Mouse (Mus musculus) stomach, embryonic 15.5 days (tissue): ENCODE measurements around the gene Hgfac. TPM values are rescaled to one million over a fixed set of nuclear protein-coding genes. Genes with fewer than 3 reads are reported as not detected.

Source experiments
- ATAC-seq: fragments of 200-750 bp; cut with Nextera tagmentation; 2 replicates; pipeline ENCODE4 v1.8.0; 2017; ENCODE audit warnings: low read depth, moderate number of reproducible peaks, moderate TSS enrichment; ENCODE audit not compliant: insufficient read depth, low FRiP score
- H3K27ac ChIP-seq: fragments of 300-500 bp; sonication (generic); 2 replicates; pipeline ENCODE4 v1.5.1; 2015; ENCODE audit warnings: mild to moderate bottlenecking, inconsistent platforms
- H3K27me3 ChIP-seq: fragments of 300-500 bp; sonication (generic); replicated peaks from 2 replicates; pipeline ENCODE4 v1.6.1; 2015; ENCODE audit warnings: inconsistent platforms
- H3K36me3 ChIP-seq: fragments of 300-500 bp; sonication (generic); 2 replicates; pipeline ENCODE4 v1.6.1; 2015; ENCODE audit warnings: inconsistent platforms
- H3K4me1 ChIP-seq: fragments of 300-500 bp; sonication (generic); 2 replicates; pipeline ENCODE4 v1.6.1; 2015; ENCODE audit warnings: inconsistent platforms
- H3K4me2 ChIP-seq: fragments of 300-500 bp; sonication (generic); 2 replicates; pipeline ENCODE4 v1.6.1; 2015; ENCODE audit warnings: mild to moderate bottlenecking, inconsistent platforms
- H3K4me3 ChIP-seq: fragments of 300-500 bp; sonication (generic); replicated peaks from 2 replicates; pipeline ENCODE4 v1.5.1; 2015; ENCODE audit warnings: inconsistent platforms
- H3K9ac ChIP-seq: fragments of 300-500 bp; sonication (generic); 2 replicates; pipeline ENCODE4 v1.6.1; 2015; ENCODE audit warnings: inconsistent platforms
- H3K9me3 ChIP-seq: fragments of 300-500 bp; sonication (generic); 2 replicates; pipeline ENCODE4 v1.6.1; 2016; ENCODE audit warnings: inconsistent platforms
- WGBS: fragments of 180-500 bp; shearing (Covaris S2); methylation state at CpG from one replicate; pipeline ENCODE4 v1.1.7; 2015; 5-methylcytosine and 5-hydroxymethylcytosine counted together
- polyA plus RNA-seq: library from polyadenylated mRNA; unstranded; fragments of >200 nt; fragmentation: Nextera tagmentation; extraction: Ambion mirVana; gene quantifications from 2 replicates; pipeline ENCODE4 v1.2.1, GENCODE M21; 2015

Gene Hgfac
- polyA plus RNA-seq, result 5.2 and 9.3 TPM in 2 replicates

DNA sequence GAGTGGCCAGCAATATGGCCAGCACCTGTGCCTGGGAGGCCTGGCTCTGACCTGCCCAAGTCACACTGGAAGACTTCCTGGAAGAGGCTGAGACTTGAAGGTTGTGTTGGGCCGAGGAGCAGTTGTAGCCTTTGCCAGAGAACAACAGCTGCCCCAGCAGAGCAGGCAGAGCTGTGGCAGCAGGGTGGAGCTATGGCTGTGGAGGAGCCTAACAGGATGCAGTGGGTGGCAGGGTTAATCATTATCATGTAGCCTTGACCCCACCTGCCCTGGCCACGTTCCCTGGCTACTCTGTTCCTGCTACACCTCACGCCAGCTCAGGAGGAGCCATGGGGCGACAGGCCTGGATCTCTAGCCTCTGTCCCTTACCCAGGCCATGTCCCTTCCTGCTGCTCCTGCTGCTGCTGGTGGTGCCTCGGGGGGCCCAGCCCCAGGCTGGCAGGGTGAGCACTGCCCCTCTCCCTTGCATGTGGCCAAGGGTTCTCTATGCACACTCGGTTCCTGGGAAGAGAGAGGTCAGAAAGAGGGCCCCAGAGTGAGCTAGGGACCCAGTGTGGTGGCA lies at the start of gene Hgfac:
Gene Hgfac, plus strand, starts transcription at position 242 of the 562 bp plus-strand sequence.
- no peak within 1 kb of the TSS for H3K4me3 ChIP-seq
- H3K4me2 ChIP-seq, result no peak within 1 kb of the TSS
- H3K9ac ChIP-seq, result no peak within 1 kb of the TSS
- H3K9me3 ChIP-seq, result no peaks in the 10 kb centered on the region
- peak; percentile 53; the same call in 1 of the 2 replicates for ATAC-seq
- peaks cover 6% of the 10 kb centered on the region; the same call in 1 of the 2 replicates for H3K4me1 ChIP-seq
- 34% methylated on average over 6 of the region's 6 CpGs for WGBS
- no peaks in the 10 kb centered on the region for H3K27me3 ChIP-seq
- H3K27ac ChIP-seq, result peak within 1 kb of the TSS; percentile 54; the same call in 1 of the 2 replicates
- no peaks in the 10 kb centered on the region for H3K36me3 ChIP-seq

DNA sequence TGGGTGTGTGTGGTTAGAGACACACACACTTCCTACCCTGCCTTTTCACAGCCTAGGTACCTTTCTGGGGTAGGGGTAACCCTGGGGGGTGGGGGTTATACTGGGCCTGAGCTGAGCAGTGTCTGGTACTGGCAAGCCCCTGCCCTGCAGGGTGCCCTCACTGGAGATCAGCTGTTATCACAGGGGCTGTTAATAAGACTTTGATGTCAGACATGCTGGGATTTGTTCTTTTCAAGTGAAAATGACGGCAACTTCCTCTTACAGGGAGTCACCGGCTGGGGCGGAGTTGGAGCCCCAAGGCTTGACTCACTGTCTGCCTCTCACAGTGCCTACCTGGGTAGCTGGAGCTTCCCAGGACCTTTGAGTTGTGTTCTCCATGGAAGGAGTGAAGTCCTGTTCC lies 42.6 kb upstream of the Hgfac start:
- ATAC-seq, result peak; percentile 51
- Histone ChIP-seq H3K9me3 (no peaks in the 10 kb centered on the region), H3K4me3 (no peak overlapping the region), H3K27me3 (no peaks in the 10 kb centered on the region), H3K4me2 (no peak overlapping the region), H3K36me3 (no peaks in the 10 kb centered on the region), H3K4me1 (no peaks in the 10 kb centered on the region), H3K27ac (peak overlapping the region; percentile 65), H3K9ac (no peak overlapping the region)
- 38% methylated on average over 3 of the region's 3 CpGs for WGBS

- no peak for ATAC-seq
- no peak overlapping the region for H3K9ac ChIP-seq
- peak overlapping the region; percentile 65 for H3K27ac ChIP-seq
Observed at GRCm38 (mm10) chr5:34999281-34999680, 42.0 kb upstream of the Hgfac start.

DNA sequence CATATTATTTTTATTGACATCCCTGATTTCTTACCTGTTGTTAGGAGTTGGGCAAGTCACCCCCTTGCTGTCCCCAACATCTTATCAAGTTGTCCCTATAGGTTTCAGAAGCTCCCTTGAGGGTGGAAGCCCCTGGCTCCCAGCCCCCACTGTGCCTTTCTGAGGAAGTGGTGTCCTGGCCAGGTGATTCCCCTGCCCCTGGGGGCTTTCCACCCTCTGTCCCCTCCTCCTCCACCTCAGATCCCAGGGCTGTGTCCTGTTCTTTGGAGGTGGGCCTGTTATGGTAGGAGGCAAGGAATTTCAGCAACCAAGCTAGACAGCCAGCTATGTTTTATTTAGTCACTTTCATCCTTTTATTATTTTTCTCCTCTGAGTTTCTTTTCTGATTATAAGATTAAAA lies 41.0 kb upstream of the Hgfac start:
- Histone ChIP-seq H3K4me1 (no peaks in the 10 kb centered on the region), H3K36me3 (no peaks in the 10 kb centered on the region), H3K9ac (no peak overlapping the region), H3K4me3 (no peak overlapping the region), H3K27me3 (no peaks in the 10 kb centered on the region), H3K4me2 (no peak overlapping the region), H3K27ac (peak overlapping the region; percentile 65; the same call in 1 of the 2 replicates), H3K9me3 (no peaks in the 10 kb centered on the region)
- no peak for ATAC-seq

More at GRCm38 (mm10) chr5:34999281-34999680, 42.0 kb upstream of the Hgfac start:
- Histone ChIP-seq H3K4me1 (no peaks in the 10 kb centered on the region), H3K36me3 (no peaks in the 10 kb centered on the region), H3K9me3 (no peaks in the 10 kb centered on the region), H3K27me3 (no peaks in the 10 kb centered on the region), H3K4me3 (no peak overlapping the region), H3K4me2 (no peak overlapping the region)
- WGBS, result 70% methylated on average over 6 of the region's 6 CpGs

GRCm38 (mm10) chr5:35001144-35001543 lies 40.2 kb upstream of the Hgfac start:
- Histone ChIP-seq H3K27ac (no peak overlapping the region), H3K9ac (no peak overlapping the region), H3K27me3 (no peaks in the 10 kb centered on the region), H3K9me3 (no peaks in the 10 kb centered on the region), H3K4me3 (no peak overlapping the region), H3K4me1 (no peaks in the 10 kb centered on the region), H3K4me2 (no peak overlapping the region), H3K36me3 (no peaks in the 10 kb centered on the region)
- ATAC-seq, result no peak
- 68% methylated on average over 3 of the region's 3 CpGs for WGBS

DNA sequence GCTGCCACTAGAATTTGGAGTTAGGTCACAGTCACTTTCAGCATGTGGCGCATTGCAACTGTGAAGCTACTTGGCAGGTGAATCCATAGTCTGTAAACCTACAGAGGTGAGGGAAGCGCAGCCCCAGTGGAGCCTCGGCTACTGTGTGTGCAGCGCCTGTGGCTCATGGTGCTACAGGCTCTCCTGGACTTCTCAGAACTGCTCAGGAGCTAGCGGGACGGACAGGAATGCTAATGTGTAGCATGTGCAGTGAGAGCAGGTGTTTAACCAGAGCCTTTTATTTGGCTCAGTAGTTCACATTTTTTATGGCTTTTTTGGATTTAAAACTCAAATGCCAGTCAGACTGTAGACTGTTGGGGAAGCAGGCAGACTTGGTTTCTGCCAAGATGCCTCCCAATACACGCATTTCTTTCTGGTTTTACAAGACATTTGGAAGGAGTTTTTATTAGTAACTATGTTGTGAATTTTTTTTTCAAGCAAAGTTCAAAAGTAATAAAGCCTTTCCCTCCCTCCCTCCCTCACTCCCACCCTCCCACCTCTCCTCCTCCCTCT lies 37.6 kb upstream of the Hgfac start:
- 77% methylated on average over 7 of the region's 7 CpGs for WGBS
- H3K27ac ChIP-seq, result no peak overlapping the region
- no peak overlapping the region for H3K4me3 ChIP-seq
- ATAC-seq, result no peak
- H3K27me3 ChIP-seq, result no peaks in the 10 kb centered on the region
- H3K4me2 ChIP-seq, result no peak overlapping the region
- no peaks in the 10 kb centered on the region for H3K9me3 ChIP-seq
- H3K4me1 ChIP-seq, result no peaks in the 10 kb centered on the region
- no peaks in the 10 kb centered on the region for H3K36me3 ChIP-seq
- H3K9ac ChIP-seq, result no peak overlapping the region

- Histone ChIP-seq H3K4me3 (no peak overlapping the region), H3K4me2 (no peak overlapping the region), H3K27me3 (no peaks in the 10 kb centered on the region), H3K4me1 (no peaks in the 10 kb centered on the region), H3K9ac (no peak overlapping the region), H3K27ac (no peak overlapping the region), H3K36me3 (no peaks in the 10 kb centered on the region), H3K9me3 (no peaks in the 10 kb centered on the region)
- no peak for ATAC-seq
- WGBS, result 89% methylated on average over 2 of the region's 2 CpGs
Observed at GRCm38 (mm10) chr5:35004769-35005168, 36.5 kb upstream of the Hgfac start.

DNA sequence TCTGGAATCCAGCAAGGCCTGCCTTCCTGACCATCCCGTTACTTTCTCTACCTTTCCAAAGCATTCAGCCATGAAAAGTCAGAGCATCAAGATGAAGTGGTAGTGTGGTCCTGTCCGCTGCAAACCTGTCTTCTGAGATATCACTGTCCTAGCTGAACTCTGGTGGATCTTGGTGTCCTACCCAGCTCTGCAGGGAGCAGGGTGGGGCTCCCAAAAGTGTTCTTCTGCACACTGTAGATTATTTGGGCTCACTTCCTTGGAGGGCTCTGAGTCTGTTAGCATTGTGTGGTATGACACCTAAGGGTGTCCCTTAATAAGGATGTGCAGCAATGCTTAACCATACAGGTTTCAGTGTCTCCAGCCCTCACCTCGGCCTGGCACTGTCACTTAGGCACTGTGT lies 35.6 kb upstream of the Hgfac start:
- ATAC-seq, result no peak
- 93% methylated on average over 3 of the region's 3 CpGs for WGBS
- no peak overlapping the region for H3K9ac ChIP-seq

DNA sequence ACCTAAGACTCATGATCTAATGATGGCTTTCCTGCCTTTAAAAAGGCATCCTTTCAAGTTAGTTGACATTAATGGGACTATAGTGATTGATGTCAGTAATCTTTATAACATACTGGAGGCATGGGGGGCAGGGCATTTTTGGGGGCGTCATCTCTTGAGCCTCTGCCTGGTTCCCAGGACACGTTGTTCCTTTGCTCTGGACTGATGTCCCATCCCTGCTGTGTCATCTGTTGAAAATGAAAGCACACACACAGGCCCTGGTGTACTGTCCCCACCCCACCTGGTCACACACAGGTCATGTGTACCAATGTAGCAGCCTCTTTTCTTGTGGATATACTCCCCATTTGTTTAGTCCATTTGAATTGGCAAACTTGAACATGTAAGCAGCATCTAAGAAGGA lies 34.7 kb upstream of the Hgfac start:
- no peak overlapping the region for H3K27ac ChIP-seq
- 55% methylated on average over 2 of the region's 2 CpGs for WGBS
- no peak for ATAC-seq

More for the DNA sequence above, 35.6 kb upstream of the Hgfac start:
- H3K4me1 ChIP-seq, result no peaks in the 10 kb centered on the region
- H3K27ac ChIP-seq, result no peak overlapping the region
- no peak overlapping the region for H3K4me3 ChIP-seq
- no peaks in the 10 kb centered on the region for H3K27me3 ChIP-seq
- no peaks in the 10 kb centered on the region for H3K36me3 ChIP-seq
- no peaks in the 10 kb centered on the region for H3K9me3 ChIP-seq
- H3K4me2 ChIP-seq, result no peak overlapping the region

DNA sequence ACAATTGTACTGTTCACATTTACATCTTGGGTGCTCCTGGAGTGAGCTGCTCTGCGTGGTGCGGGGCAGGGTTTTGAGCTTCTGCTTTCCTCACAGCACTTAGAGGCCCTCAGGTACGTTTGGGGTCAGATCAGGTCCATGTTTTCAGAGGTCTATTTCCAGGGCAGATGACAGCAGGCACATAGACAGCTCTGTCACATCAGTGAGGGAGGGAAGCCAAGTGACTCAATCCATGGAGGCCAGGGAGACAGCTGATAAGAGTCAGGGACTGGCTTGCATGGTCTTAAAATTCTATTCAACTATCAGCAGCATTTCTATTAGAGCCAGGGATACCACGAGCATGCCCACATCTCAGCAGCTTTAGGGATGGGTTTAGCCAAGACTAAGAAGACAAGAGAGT lies 32.1 kb upstream of the Hgfac start:
- no peak overlapping the region for H3K27ac ChIP-seq
- H3K27me3 ChIP-seq, result no peaks in the 10 kb centered on the region
- H3K4me1 ChIP-seq, result no peaks in the 10 kb centered on the region
- ATAC-seq, result no peak
- WGBS, result 88% methylated on average over 4 of the region's 4 CpGs
- H3K4me3 ChIP-seq, result no peak overlapping the region
- H3K4me2 ChIP-seq, result no peak overlapping the region
- no peaks in the 10 kb centered on the region for H3K36me3 ChIP-seq
- H3K9me3 ChIP-seq, result no peaks in the 10 kb centered on the region
- no peak overlapping the region for H3K9ac ChIP-seq

More for the DNA sequence above, 34.7 kb upstream of the Hgfac start:
- no peaks in the 10 kb centered on the region for H3K36me3 ChIP-seq
- H3K4me2 ChIP-seq, result no peak overlapping the region
- no peaks in the 10 kb centered on the region for H3K4me1 ChIP-seq
- H3K9ac ChIP-seq, result no peak overlapping the region
- no peaks in the 10 kb centered on the region for H3K9me3 ChIP-seq
- no peaks in the 10 kb centered on the region for H3K27me3 ChIP-seq
- no peak overlapping the region for H3K4me3 ChIP-seq

DNA sequence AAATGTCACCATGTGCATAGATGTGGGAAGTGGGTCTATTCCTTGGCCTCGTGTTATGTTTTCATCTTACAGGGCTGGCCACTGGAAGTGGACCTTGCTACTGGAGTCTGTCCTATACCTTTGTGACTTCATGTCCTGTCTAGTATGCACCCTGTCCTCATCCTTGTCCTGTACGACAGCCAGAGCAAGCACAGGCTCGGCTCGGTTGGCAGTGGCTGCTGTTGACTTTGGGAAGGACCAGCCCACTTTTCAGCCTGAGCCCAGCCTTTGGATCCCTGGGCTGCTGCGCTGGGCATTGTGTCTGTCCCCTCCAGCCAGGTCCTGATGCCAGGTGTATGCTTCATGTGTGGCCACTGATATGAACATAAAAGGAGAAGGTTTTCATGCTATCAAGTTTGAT lies 30.7 kb upstream of the Hgfac start:
- WGBS, result 75% methylated on average over 5 of the region's 5 CpGs
- Histone ChIP-seq H3K4me1 (no peaks in the 10 kb centered on the region), H3K36me3 (no peaks in the 10 kb centered on the region), H3K27ac (no peak overlapping the region), H3K9ac (no peak overlapping the region), H3K4me2 (no peak overlapping the region), H3K9me3 (no peaks in the 10 kb centered on the region), H3K4me3 (no peak overlapping the region), H3K27me3 (no peaks in the 10 kb centered on the region)
- 0 out of 2 replicates have a peak, but pooled peaks have one; percentile 19 for ATAC-seq

DNA sequence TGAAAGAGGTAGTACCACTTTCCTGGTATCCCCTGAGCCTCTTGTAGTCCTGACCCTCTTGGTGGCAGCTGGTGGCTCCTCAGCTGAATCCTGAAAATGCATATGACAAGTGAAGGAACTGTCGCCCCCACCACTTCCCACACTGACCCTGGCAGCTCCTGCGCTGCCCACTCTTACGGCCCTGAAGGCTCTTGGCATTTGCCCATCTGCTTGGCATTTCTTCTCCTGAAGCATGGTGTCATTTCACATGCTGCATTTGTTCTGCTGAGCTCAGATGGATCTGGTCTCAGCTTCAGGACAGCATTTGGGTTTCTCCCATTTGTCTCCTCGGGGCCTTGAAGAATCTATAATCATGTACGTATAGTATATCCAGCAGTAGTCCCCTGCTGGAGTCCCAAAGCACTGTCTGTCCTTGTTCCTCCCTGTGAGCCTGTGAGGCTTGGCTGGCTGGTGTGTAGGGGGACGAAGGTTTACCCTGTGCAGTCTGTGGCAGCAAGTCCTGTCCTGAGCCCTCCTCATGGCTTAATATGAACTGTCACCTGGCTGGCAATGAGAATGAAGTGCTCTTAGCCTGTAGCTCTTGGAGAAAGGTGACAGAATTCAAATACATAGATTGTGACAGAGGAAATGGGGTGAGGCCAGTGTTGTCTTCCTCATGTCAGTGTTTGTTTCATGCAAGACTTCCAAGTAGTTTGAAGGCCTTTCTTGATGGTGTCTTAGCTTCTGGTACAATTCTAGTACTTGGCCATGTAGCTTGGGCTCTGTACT lies 30.0 kb upstream of the Hgfac start:
- no peak for ATAC-seq
- no peaks in the 10 kb centered on the region for H3K9me3 ChIP-seq
- H3K4me1 ChIP-seq, result no peaks in the 10 kb centered on the region
- no peaks in the 10 kb centered on the region for H3K36me3 ChIP-seq
- no peaks in the 10 kb centered on the region for H3K27me3 ChIP-seq
- no peak overlapping the region for H3K9ac ChIP-seq
- H3K4me2 ChIP-seq, result no peak overlapping the region
- H3K27ac ChIP-seq, result no peak overlapping the region
- no peak overlapping the region for H3K4me3 ChIP-seq
- WGBS, result 93% methylated on average over 6 of the region's 6 CpGs
